Mouse (Mus musculus): ENCODE measurements around the gene Napepld. TPM values are rescaled to one million over a fixed set of nuclear protein-coding genes. Genes with fewer than 3 reads are reported as not detected.
"Not testable (repeated sequence)": the region's sequence is repeated elsewhere in the genome, so short reads cannot be mapped to it uniquely, and the experiment has no call there.

The Napepld gene
- polyA plus RNA-seq, 1 experiment from 2014 or later: 2.1 TPM

GRCm38 (mm10) chr5:21732177-21732911 is 31.1 kb upstream of the Napepld start:
- no peaks in the 10 kb centered on the region for H3K36me3 ChIP-seq
- no peak overlapping the region for H3K4me2 ChIP-seq
- no peak overlapping the region for H3K9ac ChIP-seq (replicated peaks)
- H3K4me1 ChIP-seq: peaks cover 19% of the 10 kb centered on the region
- H3K27me3 ChIP-seq (replicated peaks): no peaks in the 10 kb centered on the region
- ATAC-seq (ENCODE audit: low FRiP score): peak; percentile 18
- H3K4me3 ChIP-seq (replicated peaks): no peak overlapping the region
- peak overlapping the region; percentile 81 for H3K27ac ChIP-seq (replicated peaks)
- WGBS: 15% methylated on average over 3 of the region's 3 CpGs
- no peaks in the 10 kb centered on the region for H3K9me3 ChIP-seq (replicated peaks)

- 83% methylated on average over 5 of the region's 5 CpGs for WGBS
- ATAC-seq (ENCODE audit: low FRiP score): no peak
Measured at GRCm38 (mm10) chr5:21729107-21729506, 27.9 kb upstream of the Napepld start.

DNA sequence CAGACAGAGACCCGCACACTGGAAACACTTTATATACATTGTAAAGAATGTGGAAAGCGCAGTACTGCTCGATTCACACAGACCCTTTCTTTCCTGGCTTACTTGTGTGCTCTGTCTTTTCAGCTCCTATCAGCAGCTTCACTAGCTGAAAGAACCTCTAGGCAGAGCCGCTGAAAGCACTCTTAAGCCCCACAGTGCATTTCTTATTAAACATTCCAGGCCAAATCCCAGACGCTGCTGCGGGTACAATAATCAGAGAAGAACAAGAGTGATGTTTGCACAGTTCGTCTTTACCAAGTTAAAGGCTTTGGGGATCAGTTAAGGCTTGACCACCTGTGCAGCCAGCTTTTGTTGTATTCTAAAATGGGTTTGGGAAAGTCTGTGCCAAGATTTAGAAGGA is 23.7 kb upstream of the Napepld start:
- Histone ChIP-seq H3K9me3 (replicated peaks) (no peaks in the 10 kb centered on the region), H3K9ac (replicated peaks) (no peak overlapping the region), H3K4me2 (no peak overlapping the region), H3K27me3 (replicated peaks) (no peaks in the 10 kb centered on the region), H3K4me1 (peaks cover 4% of the 10 kb centered on the region), H3K36me3 (no peaks in the 10 kb centered on the region), H3K4me3 (replicated peaks) (no peak overlapping the region), H3K27ac (replicated peaks) (peak overlapping the region; percentile 58; the same call in 1 of the 2 replicates)
- ATAC-seq (ENCODE audit: low FRiP score): no peak
- 21% methylated on average over 7 of the region's 7 CpGs for WGBS

More at GRCm38 (mm10) chr5:21729107-21729506, 27.9 kb upstream of the Napepld start:
- Histone ChIP-seq H3K27ac (replicated peaks) (no peak overlapping the region), H3K4me3 (replicated peaks) (no peak overlapping the region), H3K9me3 (replicated peaks) (no peaks in the 10 kb centered on the region), H3K27me3 (replicated peaks) (no peaks in the 10 kb centered on the region), H3K36me3 (no peaks in the 10 kb centered on the region), H3K4me1 (peaks cover 21% of the 10 kb centered on the region), H3K9ac (replicated peaks) (no peak overlapping the region), H3K4me2 (no peak overlapping the region)

- Histone ChIP-seq H3K27ac (replicated peaks) (peak overlapping the region; percentile 58; the same call in 1 of the 2 replicates), H3K36me3 (no peaks in the 10 kb centered on the region), H3K4me2 (no peak overlapping the region), H3K9me3 (replicated peaks) (no peaks in the 10 kb centered on the region), H3K4me3 (replicated peaks) (no peak overlapping the region), H3K4me1 (peaks cover 4% of the 10 kb centered on the region), H3K27me3 (replicated peaks) (no peaks in the 10 kb centered on the region), H3K9ac (replicated peaks) (no peak overlapping the region)
- no peak for ATAC-seq (ENCODE audit: low FRiP score)
- WGBS: 42% methylated on average over 1 of the region's 1 CpGs
Measured at GRCm38 (mm10) chr5:21724427-21724826, 23.2 kb upstream of the Napepld start.

DNA sequence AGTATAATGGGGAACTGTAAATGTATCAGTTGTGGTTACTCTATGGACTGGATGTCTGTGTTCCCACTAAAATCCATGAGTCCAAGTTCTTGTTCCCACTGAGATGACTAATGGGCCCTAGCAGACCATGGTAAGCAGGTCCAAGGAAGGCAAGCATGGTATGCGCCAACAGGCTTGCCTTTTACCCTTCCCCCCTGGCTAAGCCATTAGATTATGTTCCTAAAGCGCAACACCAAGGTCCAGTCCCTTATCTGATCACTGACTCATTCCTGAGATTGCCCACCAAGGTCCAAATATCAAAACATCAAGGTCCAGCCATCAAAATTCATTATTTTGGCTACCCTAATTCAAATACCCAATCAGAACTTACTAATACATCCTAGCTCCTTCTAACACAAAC is 18.0 kb upstream of the Napepld start:
- WGBS: 100% methylated on average over 2 of the region's 2 CpGs
- no peak overlapping the region for H3K4me2 ChIP-seq
- no peak overlapping the region for H3K27ac ChIP-seq (replicated peaks)
- ATAC-seq (ENCODE audit: low FRiP score): no peak
- H3K36me3 ChIP-seq: no peaks in the 10 kb centered on the region
- H3K9me3 ChIP-seq (replicated peaks): no peaks in the 10 kb centered on the region
- no peaks in the 10 kb centered on the region for H3K4me1 ChIP-seq
- H3K9ac ChIP-seq (replicated peaks): no peak overlapping the region
- no peaks in the 10 kb centered on the region for H3K27me3 ChIP-seq (replicated peaks)
- no peak overlapping the region for H3K4me3 ChIP-seq (replicated peaks)

DNA sequence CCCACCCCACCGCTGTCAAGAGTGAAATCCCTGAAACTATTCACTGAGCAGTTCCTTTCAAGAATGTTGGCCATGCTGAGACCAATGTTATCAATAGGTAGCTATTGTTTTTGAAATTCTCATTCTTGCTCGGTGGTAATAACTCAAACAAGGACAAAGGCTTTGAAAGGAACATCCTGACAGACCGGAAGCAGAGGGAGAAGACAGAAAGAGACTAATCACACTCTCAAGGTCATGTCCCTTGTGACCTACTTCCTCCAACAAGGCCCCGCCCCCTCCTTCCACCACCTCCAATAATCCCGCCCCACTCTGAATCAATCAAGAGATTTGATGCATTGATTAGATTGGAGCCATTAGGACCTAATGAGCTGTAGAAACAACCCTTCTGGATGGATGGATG is 17.4 kb upstream of the Napepld start:
- H3K27ac ChIP-seq (replicated peaks): no peak overlapping the region
- no peak overlapping the region for H3K4me2 ChIP-seq
- ATAC-seq (ENCODE audit: low FRiP score): no peak
- H3K9ac ChIP-seq (replicated peaks): no peak overlapping the region
- no peaks in the 10 kb centered on the region for H3K4me1 ChIP-seq
- no peaks in the 10 kb centered on the region for H3K36me3 ChIP-seq
- H3K27me3 ChIP-seq (replicated peaks): no peaks in the 10 kb centered on the region
- WGBS: 67% methylated on average over 5 of the region's 5 CpGs
- H3K4me3 ChIP-seq (replicated peaks): no peak overlapping the region
- no peaks in the 10 kb centered on the region for H3K9me3 ChIP-seq (replicated peaks)

DNA sequence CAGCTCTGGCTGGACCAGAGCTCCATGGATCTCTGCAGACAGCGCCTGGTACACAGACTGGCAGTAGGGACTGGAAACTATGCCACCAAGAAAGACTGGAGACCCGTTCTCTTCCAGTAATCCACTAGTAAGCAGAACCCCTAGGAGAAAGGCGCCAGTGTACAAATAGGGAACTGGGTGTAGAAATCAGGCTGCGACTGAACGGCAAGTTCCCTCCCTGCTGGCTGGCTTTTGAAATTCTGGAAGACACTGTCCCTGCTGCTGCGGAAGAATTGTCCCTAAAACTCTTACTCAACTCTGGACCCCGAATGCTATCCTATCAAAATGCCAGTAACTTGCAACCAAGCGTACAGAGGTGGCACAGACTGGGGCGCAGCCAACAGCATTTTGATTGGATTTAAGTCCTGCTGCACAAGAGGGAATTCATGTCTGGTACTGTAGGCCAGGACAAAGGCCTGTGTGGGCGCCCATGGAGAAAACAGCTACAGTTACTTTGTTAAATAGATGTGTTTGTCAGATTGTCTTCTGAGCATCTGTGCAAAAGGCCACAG is 16.0 kb upstream of the Napepld start:
- ATAC-seq (ENCODE audit: low FRiP score): no peak
- H3K27me3 ChIP-seq (replicated peaks): no peaks in the 10 kb centered on the region
- H3K4me2 ChIP-seq: no peak overlapping the region
- no peak overlapping the region for H3K9ac ChIP-seq (replicated peaks)
- WGBS: 81% methylated on average over 10 of the region's 10 CpGs
- no peaks in the 10 kb centered on the region for H3K9me3 ChIP-seq (replicated peaks)
- peaks cover 2% of the 10 kb centered on the region; the same call in 1 of the 2 replicates for H3K4me1 ChIP-seq
- H3K27ac ChIP-seq (replicated peaks): no peak overlapping the region
- no peaks in the 10 kb centered on the region for H3K36me3 ChIP-seq
- H3K4me3 ChIP-seq (replicated peaks): no peak overlapping the region

GRCm38 (mm10) chr5:21714447-21714846 is 13.3 kb upstream of the Napepld start:
- Histone ChIP-seq H3K9ac (replicated peaks) (no peak overlapping the region), H3K4me3 (replicated peaks) (no peak overlapping the region), H3K4me2 (no peak overlapping the region), H3K27ac (replicated peaks) (no peak overlapping the region), H3K36me3 (no peaks in the 10 kb centered on the region), H3K4me1 (peaks cover 3% of the 10 kb centered on the region; the same call in 1 of the 2 replicates), H3K9me3 (replicated peaks) (no peaks in the 10 kb centered on the region), H3K27me3 (replicated peaks) (no peaks in the 10 kb centered on the region)
- ATAC-seq (ENCODE audit: low FRiP score): no peak
- WGBS: 93% methylated on average over 4 of the region's 4 CpGs

- no peak for ATAC-seq (ENCODE audit: low FRiP score)
Measured at GRCm38 (mm10) chr5:21712127-21712715, 11.0 kb upstream of the Napepld start.

DNA sequence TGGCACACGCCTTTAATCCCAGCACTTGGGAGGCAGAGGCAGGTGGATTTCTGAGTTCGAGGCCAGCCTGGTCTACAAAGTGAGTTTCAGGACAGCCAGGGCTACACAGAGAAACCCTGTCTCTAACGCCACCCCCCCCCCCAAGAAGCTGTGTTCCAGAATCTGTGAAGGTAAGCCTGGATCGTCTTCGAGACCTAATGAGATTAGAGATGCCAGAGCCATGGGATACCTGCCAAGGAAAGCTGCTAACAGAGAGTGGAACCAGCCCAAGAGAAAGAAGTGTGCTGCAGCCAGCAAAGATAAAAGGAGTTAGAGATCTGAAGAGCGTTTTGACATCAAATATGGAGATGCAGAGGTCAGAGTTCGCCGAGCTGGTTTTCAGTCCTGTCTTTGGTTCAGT is 6.8 kb upstream of the Napepld start:
- 92% methylated on average over 8 of the region's 8 CpGs for WGBS
- not testable (repeated sequence) for H3K27me3 ChIP-seq (replicated peaks); H3K4me1 ChIP-seq; H3K4me3 ChIP-seq (replicated peaks); H3K9me3 ChIP-seq (replicated peaks); H3K36me3 ChIP-seq; H3K4me2 ChIP-seq; H3K9ac ChIP-seq (replicated peaks); ATAC-seq (ENCODE audit: low FRiP score); H3K27ac ChIP-seq (replicated peaks)

More at GRCm38 (mm10) chr5:21712127-21712715, 11.0 kb upstream of the Napepld start:
- H3K4me1 ChIP-seq: peaks cover 3% of the 10 kb centered on the region; the same call in 1 of the 2 replicates
- H3K36me3 ChIP-seq: no peaks in the 10 kb centered on the region
- no peaks in the 10 kb centered on the region for H3K27me3 ChIP-seq (replicated peaks)
- no peak overlapping the region for H3K27ac ChIP-seq (replicated peaks)
- 43% methylated on average over 13 of the region's 13 CpGs for WGBS
- H3K9ac ChIP-seq (replicated peaks): no peak overlapping the region
- H3K4me2 ChIP-seq: no peak overlapping the region
- no peak overlapping the region for H3K4me3 ChIP-seq (replicated peaks)
- no peaks in the 10 kb centered on the region for H3K9me3 ChIP-seq (replicated peaks)

GRCm38 (mm10) chr5:21706546-21706945 is 5.3 kb upstream of the Napepld start:
- no peak for ATAC-seq (ENCODE audit: low FRiP score)
- Histone ChIP-seq H3K9me3 (replicated peaks) (no peaks in the 10 kb centered on the region), H3K27ac (replicated peaks) (no peak overlapping the region), H3K9ac (replicated peaks) (no peak overlapping the region), H3K4me3 (replicated peaks) (no peak overlapping the region), H3K36me3 (no peaks in the 10 kb centered on the region), H3K4me1 (no peaks in the 10 kb centered on the region), H3K27me3 (replicated peaks) (no peaks in the 10 kb centered on the region), H3K4me2 (no peak overlapping the region)
- 93% methylated on average over 4 of the region's 4 CpGs for WGBS

DNA sequence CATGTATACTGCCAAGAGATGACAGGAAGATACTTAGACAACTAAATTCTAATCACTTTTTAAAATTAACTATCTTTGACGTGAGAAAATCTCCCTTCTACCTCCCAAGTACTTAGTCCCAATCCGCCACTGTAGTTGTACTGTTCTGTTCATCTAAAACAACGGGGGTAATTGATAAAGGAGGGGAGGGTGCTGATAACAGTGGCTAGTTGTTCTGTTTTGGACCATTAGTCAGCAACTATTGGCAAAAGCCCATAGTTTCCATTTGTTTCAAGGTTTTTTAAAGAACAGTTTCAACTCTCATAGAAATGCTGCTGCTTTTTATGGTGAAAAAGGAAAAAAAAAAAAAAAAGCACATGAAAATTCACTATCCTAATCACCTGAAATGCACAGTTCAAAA is 2.5 kb upstream of the Napepld start:
- ATAC-seq (ENCODE audit: low FRiP score): no peak
- H3K4me1 ChIP-seq: peaks cover 4% of the 10 kb centered on the region; the same call in 1 of the 2 replicates
- 83% methylated on average over 3 of the region's 3 CpGs for WGBS
- H3K9ac ChIP-seq (replicated peaks): no peak overlapping the region
- no peak overlapping the region for H3K4me3 ChIP-seq (replicated peaks)
- H3K4me2 ChIP-seq: no peak overlapping the region
- H3K9me3 ChIP-seq (replicated peaks): no peaks in the 10 kb centered on the region
- no peak overlapping the region for H3K27ac ChIP-seq (replicated peaks)
- H3K27me3 ChIP-seq (replicated peaks): no peaks in the 10 kb centered on the region
- H3K36me3 ChIP-seq: no peaks in the 10 kb centered on the region

Measured in neural tube, embryonic 15.5 days (tissue).